Mouse (Mus musculus): ENCODE data around the gene Vmn1r5.

DNA sequence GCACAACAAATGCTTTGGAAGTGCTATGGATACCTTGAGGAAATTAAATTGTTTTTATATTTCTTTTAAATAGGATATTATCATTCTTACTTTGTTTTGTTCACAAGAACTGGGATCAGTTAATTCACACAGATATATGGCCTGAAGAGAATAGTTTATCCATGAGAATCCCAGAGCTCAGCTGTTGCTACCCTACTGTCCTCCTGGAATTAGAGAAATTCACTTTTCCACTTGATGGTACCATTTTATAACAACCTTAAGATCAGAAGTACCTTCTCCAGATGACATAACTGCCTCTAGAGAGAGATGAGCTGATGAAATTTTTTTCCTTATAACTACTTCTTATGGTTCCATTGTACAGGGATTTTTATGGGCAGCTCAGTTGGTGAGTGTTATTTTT lies 61.9 kb downstream of the Vmn1r5 start, which contains the start of gene Vmn1r8:
- no peak for TF ChIP-seq CTCF (IDR thresholded peaks at IDR 0.05; ENCODE audit: insufficient read depth, low read depth, low read length)
- no peak for TF ChIP-seq POLR2A (IDR thresholded peaks at IDR 0.05; ENCODE audit: insufficient read depth, low read depth, low read length)

All from olfactory bulb, adult 2 months (tissue).